ENCODE assay signal across 8 mouse cellular contexts in genomic region chr6:108963295-108963694, GRCm38 (mm10).
DNase-seq lines count a peak whose midpoint lies in the region; ATAC-seq and TF ChIP-seq lines count a peak whose summit lies in the region.

No protein-coding gene starts in this region.

- H3K9me3 ChIP-seq in lung, embryonic 14.5 days (ENCODE audit: low read depth, low read length) = no peaks in the 10 kb centered on the region
- H3K9me3 ChIP-seq in forebrain, embryonic 15.5 days = no peaks in the 10 kb centered on the region
- H3K9me3 ChIP-seq in hindbrain, postnatal 0 days (ENCODE audit: low read length) = no peaks in the 10 kb centered on the region
- H3K9me3 ChIP-seq in neural tube, embryonic 13.5 days = no peaks in the 10 kb centered on the region

- H3K9ac ChIP-seq in lung, embryonic 14.5 days = no peak overlapping the region
- no peak overlapping the region for H3K9ac ChIP-seq in forebrain, embryonic 15.5 days (replicated peaks)
- H3K9ac ChIP-seq in hindbrain, postnatal 0 days (replicated peaks; ENCODE audit: low read length) = no peak overlapping the region
- H3K9ac ChIP-seq in neural tube, embryonic 13.5 days = no peak overlapping the region

- no peaks in the 10 kb centered on the region for H3K36me3 ChIP-seq in lung, embryonic 14.5 days (ENCODE audit: insufficient read depth)
- H3K36me3 ChIP-seq in forebrain, embryonic 15.5 days = no peaks in the 10 kb centered on the region
- no peaks in the 10 kb centered on the region for H3K36me3 ChIP-seq in hindbrain, postnatal 0 days (ENCODE audit: insufficient read depth, low read length)
- H3K36me3 ChIP-seq in neural tube, embryonic 13.5 days = no peaks in the 10 kb centered on the region

- TF ChIP-seq CTCF in lung, embryonic 14.5 days (IDR thresholded peaks at IDR 0.05; ENCODE audit: low read depth) = peak; percentile 66
- TF ChIP-seq CTCF in hindbrain, postnatal 0 days (IDR thresholded peaks at IDR 0.05; ENCODE audit: low read depth) = peak; percentile 86

- peak; percentile 79 for DNase-seq in lung, embryonic 14.5 days
- no peak for DNase-seq in lung, adult 18-20 months
- peak; percentile 6 for DNase-seq in cerebellum, adult 11 months
- peak; percentile 87 for DNase-seq in hindbrain, postnatal 0 days (ENCODE audit: low spot score)
- peak; percentile 31 to 46 for DNase-seq in left cerebral cortex, adult 8-10 months (ENCODE audit: low spot score in 2 of 2)

- no peak for ATAC-seq in lung, embryonic 14.5 days (ENCODE audit: insufficient read depth)
- peak; percentile 66 for ATAC-seq in forebrain, embryonic 15.5 days (replicated peaks)
- ATAC-seq in hindbrain, postnatal 0 days = peak; percentile 74
- peak; percentile 43; the same call in 1 of the 2 replicates for ATAC-seq in neural tube, embryonic 13.5 days (ENCODE audit: low read depth)
- ATAC-seq in megakaryocyte-erythroid progenitor cell, adult 5-6 weeks (replicated peaks; ENCODE audit: low FRiP score, low TSS enrichment, poor library complexity, severe bottlenecking) = no peak

- H3K4me1 ChIP-seq in lung, embryonic 14.5 days (ENCODE audit: insufficient read depth) = no peaks in the 10 kb centered on the region
- no peaks in the 10 kb centered on the region for H3K4me1 ChIP-seq in forebrain, embryonic 15.5 days
- H3K4me1 ChIP-seq in hindbrain, postnatal 0 days (ENCODE audit: insufficient read depth, low read length) = no peaks in the 10 kb centered on the region
- H3K4me1 ChIP-seq in neural tube, embryonic 13.5 days (replicated peaks) = no peaks in the 10 kb centered on the region

- no peak overlapping the region for H3K4me3 ChIP-seq in lung, embryonic 14.5 days (ENCODE audit: low read depth, low read length)
- no peak overlapping the region for H3K4me3 ChIP-seq in forebrain, embryonic 15.5 days
- no peak overlapping the region for H3K4me3 ChIP-seq in hindbrain, postnatal 0 days (ENCODE audit: low read length)
- H3K4me3 ChIP-seq in neural tube, embryonic 13.5 days = no peak overlapping the region

- no peak overlapping the region for H3K27ac ChIP-seq in lung, embryonic 14.5 days (ENCODE audit: low read depth)
- H3K27ac ChIP-seq in forebrain, embryonic 15.5 days (replicated peaks) = no peak overlapping the region
- no peak overlapping the region for H3K27ac ChIP-seq in hindbrain, postnatal 0 days
- H3K27ac ChIP-seq in neural tube, embryonic 13.5 days (replicated peaks) = no peak overlapping the region

- H3K27me3 ChIP-seq in lung, embryonic 14.5 days (ENCODE audit: insufficient read depth, low read length) = no peaks in the 10 kb centered on the region
- H3K27me3 ChIP-seq in forebrain, embryonic 15.5 days = no peaks in the 10 kb centered on the region
- no peaks in the 10 kb centered on the region for H3K27me3 ChIP-seq in hindbrain, postnatal 0 days (ENCODE audit: insufficient read depth, low read length)
- no peaks in the 10 kb centered on the region for H3K27me3 ChIP-seq in neural tube, embryonic 13.5 days

- WGBS in lung, embryonic 14.5 days = 2% methylated on average over 2 of the region's 2 CpGs
- 12% methylated on average over 2 of the region's 2 CpGs for WGBS in forebrain, embryonic 15.5 days
- WGBS in hindbrain, postnatal 0 days = 11% methylated on average over 2 of the region's 2 CpGs
- 25% methylated on average over 2 of the region's 2 CpGs for WGBS in neural tube, embryonic 13.5 days

- no peak overlapping the region for H3K4me2 ChIP-seq in lung, embryonic 14.5 days
- no peak overlapping the region for H3K4me2 ChIP-seq in forebrain, embryonic 15.5 days (replicated peaks)
- no peak overlapping the region for H3K4me2 ChIP-seq in hindbrain, postnatal 0 days (ENCODE audit: low read depth, low read length)
- no peak overlapping the region for H3K4me2 ChIP-seq in neural tube, embryonic 13.5 days

Comparison
In these comparisons a context has a peak if more than half of its experiments do, and no peak if none do; other contexts are left out.
1. DNase-seq: peak in lung, embryonic 14.5 days (single experiment), cerebellum, adult 11 months (single experiment), hindbrain, postnatal 0 days (single experiment) and left cerebral cortex, adult 8-10 months (2 of 2); none in lung, adult 18-20 months (0 of 2).
2. ATAC-seq: peak in forebrain, embryonic 15.5 days (single experiment), hindbrain, postnatal 0 days (single experiment) and neural tube, embryonic 13.5 days (single experiment); none in lung, embryonic 14.5 days (single experiment) and megakaryocyte-erythroid progenitor cell, adult 5-6 weeks (single experiment).